Mouse (Mus musculus) gonadal fat pad, adult 2 months (tissue): ENCODE data around the gene Nphp3. TPM values are rescaled to one million over a fixed set of nuclear protein-coding genes. Genes with fewer than 3 reads are reported as not detected.
A peak's percentile ranks its signal among the peaks of the same experiment; 100 is the strongest.

Experiments
- DNase-seq: peaks from one replicate; pipeline ENCODE4 v3.0.0-alpha.2; 2012; ENCODE audit warnings: low read depth
- polyA plus RNA-seq: library from polyadenylated mRNA; depleted of rRNA; stranded (reverse); fragments of >200 nt; gene quantifications from 2 replicates; pipeline ENCODE4 v1.2.3, GENCODE M21; 2012; rRNA removed

The Nphp3 gene
- 15.3 and 15.6 TPM in 2 replicates for polyA plus RNA-seq

GRCm38 (mm10) chr9:104001921-104002859 lies at the start of gene Nphp3:
Gene Nphp3 (plus strand): TSS chr9:104002544.
- peak; percentile 89 for DNase-seq

DNA sequence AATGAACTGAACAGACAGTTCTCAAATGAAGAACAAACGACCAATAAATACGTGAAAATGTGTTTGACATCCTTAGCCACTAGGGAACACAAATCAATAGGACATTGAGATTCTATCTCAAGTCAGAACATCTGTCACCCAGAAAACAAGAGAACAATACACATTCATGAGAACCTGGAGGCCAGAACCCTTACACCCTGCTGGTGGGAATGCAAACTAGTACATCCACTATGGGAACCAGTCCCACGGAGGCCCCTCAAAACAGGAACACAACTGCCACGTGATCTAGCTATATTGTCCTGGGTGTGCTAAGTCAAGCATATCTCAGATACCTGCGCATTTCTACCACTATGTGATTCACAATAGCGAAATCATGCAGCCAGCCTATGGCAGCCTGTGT lies 43.6 kb upstream of the Nphp3 start:
- no peak for DNase-seq

GRCm38 (mm10) chr9:103959989-103960388 lies 42.4 kb upstream of the Nphp3 start:
- no peak for DNase-seq

DNA sequence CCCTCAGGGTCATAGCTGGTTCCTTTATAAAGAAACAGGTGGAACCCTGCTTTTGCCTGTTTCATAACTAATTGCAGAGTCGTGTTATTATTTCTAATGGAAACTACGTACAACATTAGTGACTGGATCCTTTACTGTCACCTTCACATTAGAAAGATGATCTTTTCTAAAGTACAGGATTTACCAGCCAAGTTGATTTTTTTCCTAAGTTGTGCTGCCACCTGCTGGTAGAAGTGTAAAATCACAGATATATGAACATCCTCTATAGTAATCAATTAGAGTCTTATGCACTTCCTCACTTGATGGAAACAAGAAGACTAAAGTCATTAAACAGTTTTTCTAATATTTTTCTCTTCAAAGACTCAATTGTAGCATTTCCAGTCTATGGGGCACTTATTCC lies 5.8 kb upstream of the Nphp3 start:
- no peak for DNase-seq

- DNase-seq: no peak
Measured at GRCm38 (mm10) chr9:104000601-104001000, 1.7 kb upstream of the Nphp3 start.

DNA sequence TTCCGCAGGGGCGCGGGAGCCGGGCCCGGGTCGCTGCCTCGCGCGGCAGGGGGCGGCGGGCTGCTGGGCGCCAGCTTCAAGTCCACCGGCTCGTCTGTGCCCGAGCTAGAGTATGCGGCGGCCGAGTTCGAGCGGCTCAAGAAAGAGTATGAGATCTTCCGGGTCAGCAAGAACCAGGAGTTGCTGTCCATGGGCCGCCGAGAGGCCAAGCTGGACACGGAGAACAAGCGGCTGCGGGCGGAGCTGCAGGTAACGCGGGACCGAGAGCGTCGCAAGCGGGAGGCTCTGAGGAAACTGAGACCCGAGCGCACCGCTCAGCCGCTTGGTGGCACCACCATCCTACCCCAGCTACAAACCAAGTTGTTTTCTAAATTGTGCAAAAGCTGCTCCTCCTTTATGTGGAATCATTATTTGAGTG lies 578 bp downstream of the Nphp3 start:
- no peak for DNase-seq

DNA sequence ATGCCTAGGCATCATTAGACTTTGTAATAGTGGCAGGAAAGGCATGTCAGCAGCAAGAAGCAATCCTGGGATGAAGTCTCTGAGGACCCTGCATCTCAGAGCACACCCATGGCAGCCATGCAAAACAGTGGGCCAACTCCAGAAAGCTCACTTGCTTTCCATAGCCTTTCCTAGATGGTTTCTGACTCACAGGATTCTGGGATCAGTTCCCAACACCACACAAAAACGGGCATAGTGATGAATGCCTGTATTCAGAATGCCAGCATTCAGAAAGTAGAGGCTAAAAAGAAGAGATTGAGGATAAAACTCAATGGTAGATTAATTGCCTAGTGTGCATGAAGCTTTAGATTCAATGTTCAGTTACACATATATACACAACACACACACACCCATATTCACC lies 12.2 kb downstream of the Nphp3 start:
- DNase-seq: no peak

DNA sequence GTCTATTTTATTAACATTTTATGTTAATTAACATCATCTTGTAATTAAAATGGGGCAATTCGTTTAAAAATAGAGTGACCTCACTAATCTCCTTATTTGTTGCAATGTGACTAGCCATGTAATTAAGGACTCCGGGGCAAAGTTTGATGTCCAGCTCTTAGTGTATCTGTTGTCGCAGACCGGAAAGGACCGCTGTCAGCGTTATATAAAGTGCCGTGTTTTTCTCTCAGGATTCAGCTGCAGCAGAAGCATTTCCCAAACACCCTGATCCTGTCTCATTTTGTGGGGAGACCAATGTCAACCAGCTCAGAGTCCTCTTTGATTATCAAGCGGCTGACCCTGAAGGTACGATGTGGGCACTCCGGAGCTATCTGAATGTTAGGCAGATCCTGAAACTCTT lies 18.7 kb downstream of the Nphp3 start:
- no peak for DNase-seq

DNA sequence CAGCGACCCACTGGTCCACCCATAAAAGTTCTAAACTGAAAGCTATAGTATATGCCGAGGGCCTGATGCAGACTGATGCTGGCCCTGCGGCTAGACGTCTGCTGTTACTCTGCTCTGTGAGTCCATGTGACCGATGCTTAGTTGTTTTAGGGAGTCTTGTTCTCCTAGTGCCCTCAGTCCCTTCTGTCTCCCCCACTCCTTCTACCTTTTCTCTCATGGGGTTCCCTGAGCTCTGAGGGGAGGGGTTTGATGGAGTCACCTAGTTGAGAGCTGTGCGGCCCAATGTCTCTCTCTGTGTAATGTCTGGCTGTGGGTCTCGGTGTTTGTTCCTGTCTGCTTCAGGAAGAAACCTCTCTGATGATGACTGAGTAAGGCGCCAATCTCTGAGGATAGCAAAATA lies 24.8 kb downstream of the Nphp3 start:
- no peak for DNase-seq

- DNase-seq: no peak
Measured at GRCm38 (mm10) chr9:104029861-104030260, 27.5 kb downstream of the Nphp3 start.

DNA sequence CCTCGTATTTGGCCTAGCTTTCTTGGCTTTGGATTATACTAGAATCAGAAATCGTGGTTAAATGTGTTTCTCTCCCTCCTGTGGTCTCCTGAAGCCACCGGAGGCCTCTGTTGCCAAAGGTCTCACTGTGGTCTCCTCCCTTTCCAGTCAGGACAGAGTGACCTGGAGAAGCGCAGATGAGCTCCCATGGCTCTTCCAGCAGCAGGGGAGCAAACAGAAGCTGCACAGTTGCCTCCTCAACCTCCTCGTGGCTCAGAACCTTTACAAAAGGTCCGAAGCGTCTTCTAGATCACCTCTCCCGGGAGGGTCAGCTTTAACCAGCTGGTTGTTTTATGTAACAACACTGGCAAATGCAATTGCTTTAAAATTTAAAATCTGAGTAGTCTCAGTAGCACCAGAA lies 31.9 kb downstream of the Nphp3 start:
- no peak for DNase-seq

GRCm38 (mm10) chr9:104034718-104035117 lies 32.4 kb downstream of the Nphp3 start:
- no peak for DNase-seq

- no peak for DNase-seq
Measured at GRCm38 (mm10) chr9:104035261-104036015, 33.1 kb downstream of the Nphp3 start.

DNA sequence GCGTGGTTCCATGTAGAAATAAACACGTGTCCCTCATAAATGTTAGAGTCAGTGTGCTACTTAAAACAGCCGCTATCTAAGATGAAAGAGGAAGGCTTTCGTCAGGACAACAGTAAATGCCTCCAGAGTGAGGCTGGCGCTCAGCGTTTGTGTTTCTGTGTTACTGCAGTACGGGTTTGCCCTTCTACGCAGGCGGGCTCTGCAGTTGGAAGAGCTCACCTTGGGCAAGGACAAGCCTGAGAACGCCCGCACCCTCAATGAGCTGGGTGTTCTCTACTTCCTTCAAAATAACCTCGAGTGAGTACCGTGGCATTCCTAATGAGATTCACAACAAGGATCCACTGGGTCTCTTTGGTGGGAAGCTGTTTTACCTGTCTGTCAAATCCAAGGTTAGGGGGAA lies 35.9 kb downstream of the Nphp3 start:
- DNase-seq: no peak

DNA sequence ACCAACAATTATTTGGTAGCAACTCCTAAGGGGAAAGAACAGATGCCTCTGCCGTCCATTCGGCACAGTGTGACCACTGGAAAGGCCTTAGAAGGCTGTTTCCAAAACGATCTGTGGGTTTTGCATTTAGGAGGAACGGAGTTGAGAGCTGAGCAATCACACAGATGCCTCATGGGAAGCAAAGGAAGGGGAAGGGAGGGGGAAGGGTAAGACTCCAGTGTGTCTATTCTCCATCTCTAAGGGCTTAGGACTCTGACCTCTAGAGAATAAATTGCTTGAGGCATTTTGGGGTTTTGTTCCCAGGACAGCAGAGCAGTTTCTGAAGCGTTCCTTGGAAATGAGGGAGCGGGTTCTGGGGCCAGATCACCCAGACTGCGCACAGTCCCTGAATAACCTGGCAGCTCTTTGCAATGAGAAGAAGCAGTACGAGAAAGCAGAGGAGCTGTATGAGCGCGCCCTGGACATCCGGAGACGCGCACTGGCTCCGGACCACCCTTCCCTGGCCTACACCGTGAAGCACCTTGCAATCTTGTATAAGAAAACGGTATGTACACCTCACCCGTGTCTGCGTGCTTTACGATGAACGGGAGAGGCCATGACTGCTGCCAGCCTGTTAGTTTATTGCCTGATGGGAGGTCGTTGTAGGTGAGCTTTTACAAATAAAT lies 36.8 kb downstream of the Nphp3 start:
- no peak for DNase-seq

DNA sequence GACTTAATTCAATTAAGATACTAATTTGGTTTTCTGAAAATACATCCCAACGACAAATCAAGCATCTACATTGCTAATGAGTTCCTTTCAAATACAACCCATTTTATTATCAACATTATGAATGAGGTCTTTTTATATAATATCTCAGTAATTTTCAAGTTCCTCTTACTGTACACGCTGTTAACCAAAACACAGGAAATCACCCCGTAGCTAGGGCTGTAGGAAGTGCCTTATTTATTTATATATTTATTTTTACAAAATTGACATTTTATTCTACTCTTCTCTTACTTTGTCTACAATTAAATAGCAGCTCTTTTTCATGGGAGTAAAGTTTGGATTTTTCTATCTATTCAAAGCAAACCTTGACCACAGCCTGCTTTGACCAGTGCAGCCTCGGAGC lies 37.4 kb downstream of the Nphp3 start:
- no peak for DNase-seq

DNA sequence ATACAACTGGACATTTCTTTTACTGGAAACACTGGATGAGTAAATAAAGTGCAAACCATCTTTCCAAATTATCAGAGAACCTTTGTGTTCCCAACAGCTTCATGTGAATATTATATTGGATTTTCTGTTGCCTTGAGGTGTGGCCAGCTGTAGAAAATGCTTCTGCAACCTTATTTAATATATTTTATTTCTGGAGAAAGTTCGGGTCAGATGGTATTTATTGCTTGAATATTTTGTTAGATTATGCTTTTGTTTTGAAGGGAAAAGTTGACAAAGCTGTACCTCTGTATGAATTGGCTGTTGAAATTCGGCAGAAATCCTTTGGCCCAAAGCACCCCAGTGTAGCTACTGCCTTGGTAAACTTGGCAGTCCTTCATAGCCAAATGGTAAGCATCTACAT lies 38.0 kb downstream of the Nphp3 start, which contains the start of gene Gm28305:
Gene Gm28305, plus strand, starts transcription at position 301 of the 400 bp plus-strand sequence.
- DNase-seq: no peak

DNA sequence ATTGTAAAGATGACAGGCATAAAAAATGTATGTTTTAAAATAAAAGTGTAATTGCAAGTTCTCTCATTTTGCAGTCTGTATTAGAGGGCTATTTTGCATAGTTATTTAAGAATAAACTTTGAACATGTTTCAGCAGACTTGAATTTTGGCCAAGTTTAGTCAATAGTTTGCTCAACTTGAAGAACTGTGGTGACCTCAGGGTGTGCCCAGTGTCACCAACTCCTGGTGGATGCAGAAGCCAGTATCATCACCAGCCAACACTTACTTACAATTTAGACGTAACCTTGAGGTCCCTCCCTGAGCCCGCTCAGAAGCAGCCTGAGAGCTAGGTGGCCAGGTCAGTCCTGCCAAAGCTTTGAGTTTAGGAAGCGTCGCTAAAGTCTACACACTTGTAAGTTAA lies 41.3 kb downstream of the Nphp3 start:
- DNase-seq: no peak

DNA sequence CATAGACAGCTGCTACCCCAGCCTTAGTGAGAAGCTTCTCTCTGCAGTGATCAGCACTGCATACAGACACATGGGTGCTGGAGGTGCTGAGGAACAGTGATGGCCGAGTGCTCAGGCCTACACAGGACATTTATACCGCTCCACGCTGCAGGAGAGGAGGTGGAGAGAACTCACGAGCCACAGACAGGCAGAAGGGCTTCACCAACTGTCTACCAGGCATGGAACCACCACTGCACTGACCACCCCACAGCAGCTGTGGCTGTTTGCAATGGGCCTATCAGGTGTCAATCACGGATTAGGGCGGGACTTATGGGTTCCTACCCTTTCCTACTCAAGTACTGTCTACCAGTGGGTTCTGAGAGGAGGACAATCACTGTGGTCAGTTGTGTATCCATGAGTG lies 48.7 kb downstream of the Nphp3 start:
- no peak for DNase-seq

DNA sequence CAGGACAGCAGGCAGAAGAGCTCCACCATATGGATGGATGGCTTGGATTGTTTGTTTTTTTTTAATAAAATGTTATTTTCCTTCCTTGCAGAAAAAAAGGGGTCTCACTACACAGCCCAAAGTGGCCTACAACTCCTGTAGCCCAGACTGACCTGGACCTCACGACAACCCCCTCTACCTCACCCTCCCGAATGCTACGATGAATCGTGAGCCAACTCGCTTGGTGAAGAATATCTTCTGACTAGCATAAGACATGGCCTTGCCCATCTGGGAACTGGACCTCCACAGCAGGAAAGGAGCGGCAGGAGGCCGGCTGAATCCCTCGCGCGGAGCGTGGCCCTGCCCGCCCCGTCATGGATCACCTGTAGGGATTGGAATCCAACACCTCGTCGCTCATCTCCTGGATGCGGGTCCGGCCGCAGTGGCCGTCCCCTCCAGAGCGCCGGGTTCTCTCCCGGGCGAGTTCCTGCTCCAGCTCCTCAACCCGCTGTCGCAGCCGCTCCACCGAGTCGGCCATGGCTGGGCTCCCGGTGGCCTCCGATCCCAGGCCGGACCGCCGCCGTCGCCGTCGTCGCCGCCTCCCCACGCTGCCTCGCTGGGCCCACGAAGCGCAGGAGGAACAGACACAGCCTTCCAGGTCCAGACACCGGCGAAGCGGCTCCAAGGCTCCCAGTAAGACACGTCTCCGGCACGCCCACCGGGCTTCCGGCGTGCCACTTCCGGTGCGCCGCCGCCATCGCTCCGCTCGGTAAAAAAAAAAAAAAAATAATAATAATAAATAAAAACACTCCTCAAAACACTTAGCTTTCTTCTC lies 60.3 kb downstream of the Nphp3 start, which contains the start of gene Uba5:
Gene Uba5, minus strand, starts transcription at position 705 of the 814 bp plus-strand sequence.
- DNase-seq: no peak

DNA sequence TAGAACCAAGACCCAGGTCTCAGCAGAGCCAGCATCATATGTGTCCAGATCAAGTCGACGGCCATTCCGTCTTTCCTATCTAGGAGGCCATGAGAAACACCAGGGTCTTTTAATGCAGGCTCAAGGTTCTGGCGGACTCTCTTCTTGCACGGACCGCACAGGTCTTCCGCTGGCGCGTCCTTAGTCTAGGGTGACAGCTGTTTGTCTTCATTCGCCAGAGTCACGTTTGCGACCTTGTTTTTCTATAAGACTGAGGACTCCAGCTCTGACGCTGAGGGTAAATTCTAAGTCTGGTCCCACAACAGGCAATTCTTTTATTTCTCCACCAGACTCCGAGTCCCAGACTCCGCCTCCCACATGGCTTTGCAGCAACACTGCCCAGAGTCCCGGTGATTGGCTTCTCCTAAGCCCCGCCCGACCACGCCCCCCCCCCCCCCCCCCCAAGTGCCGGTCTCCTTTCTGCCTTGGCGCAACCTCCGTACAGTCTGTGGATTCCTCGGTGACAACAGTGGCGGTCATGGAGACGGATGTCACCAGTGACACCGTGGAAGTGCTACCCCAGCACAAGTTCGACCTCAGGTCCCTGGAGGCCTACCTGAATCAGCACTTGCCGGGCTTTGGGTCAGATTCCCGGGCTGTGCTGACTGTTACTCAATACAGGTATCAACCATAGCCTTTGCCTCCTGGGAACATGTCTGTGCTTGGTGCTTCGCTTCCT lies 61.1 kb downstream of the Nphp3 start, which contains the start of gene Acad11:
Gene Acad11, plus strand, starts transcription at position 134 of the 718 bp plus-strand sequence.
- no peak for DNase-seq
